Mouse (Mus musculus): ENCODE data around the gene Mtus2. TPM values are rescaled to one million over a fixed set of nuclear protein-coding genes. Genes with fewer than 3 reads are reported as not detected.
"Not testable (repeated sequence)": the region's sequence is repeated elsewhere in the genome, so short reads cannot be mapped to it uniquely, and the experiment has no call there.

Mtus2 gene
- total RNA-seq (2022): under 1 TPM in 2 of 4 experiments, not detected in 2; 0.07 to 0.31 TPM

GRCm38 (mm10) chr5:147956821-147957564, at the start of gene Mtus2:
Gene Mtus2 (plus strand): TSS chr5:147957320.
- peak; percentile 35 to 36 for DNase-seq (ENCODE audit: low spot score in 2 of 2)

GRCm38 (mm10) chr5:147907851-147908250, 49.3 kb upstream of the Mtus2 start:
- no peak for DNase-seq (ENCODE audit: low spot score in 2 of 2)

GRCm38 (mm10) chr5:147910807-147911509, 46.2 kb upstream of the Mtus2 start:
- DNase-seq (ENCODE audit: low spot score in 2 of 2): no peak

DNA sequence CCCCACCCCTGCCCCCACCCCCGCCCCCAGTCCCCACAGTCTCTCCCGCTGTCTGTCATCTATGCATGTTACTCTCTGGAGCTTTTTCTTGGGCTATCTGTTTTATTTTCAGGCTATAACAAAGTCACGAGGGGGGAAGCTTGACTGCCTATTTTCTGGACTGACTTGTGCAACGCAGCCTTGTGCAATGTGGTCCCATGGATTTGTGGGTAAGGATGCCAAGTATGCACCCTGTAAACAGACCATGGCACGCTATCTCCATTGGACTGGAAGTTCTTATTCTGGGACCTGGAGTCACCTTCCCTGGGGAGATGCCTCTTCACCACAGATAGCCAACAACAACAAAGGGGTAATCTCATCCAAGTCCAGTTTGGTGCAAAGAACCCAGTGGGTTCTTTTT, 45.4 kb upstream of the Mtus2 start:
- no peak for DNase-seq (ENCODE audit: low spot score in 2 of 2)

DNA sequence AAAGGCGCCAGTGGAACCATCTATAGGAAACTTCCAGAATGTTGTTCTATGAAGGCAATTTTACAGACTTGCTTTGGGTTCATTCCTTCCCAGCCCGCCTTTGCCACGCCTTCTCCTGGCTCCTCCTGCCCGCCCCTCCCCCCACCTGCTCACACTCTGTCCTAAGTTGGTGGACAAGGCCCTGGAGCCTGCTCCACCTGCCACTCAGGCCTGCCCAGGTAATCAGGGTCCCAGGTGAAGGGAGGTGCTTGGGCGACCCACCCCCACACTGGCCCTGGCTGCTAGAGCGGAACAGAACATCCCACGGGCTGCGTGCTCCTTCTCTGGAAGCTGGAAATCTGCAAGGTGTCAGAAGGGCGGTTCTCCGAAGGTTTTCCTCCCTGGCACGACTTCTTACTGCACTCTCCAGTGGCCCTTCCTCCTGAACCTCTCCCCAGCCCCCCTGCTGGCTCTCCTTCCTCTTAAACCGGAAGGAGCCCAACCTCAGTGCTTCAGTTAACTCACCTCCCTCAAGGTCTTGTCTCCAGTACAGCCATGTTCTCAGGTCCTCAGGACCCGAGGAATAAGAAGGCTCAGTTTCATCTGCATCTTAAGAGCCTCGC, 43.8 kb upstream of the Mtus2 start:
- no peak for DNase-seq (ENCODE audit: low spot score in 2 of 2)

- DNase-seq (ENCODE audit: low spot score in 2 of 2): no peak
Measured at GRCm38 (mm10) chr5:147915038-147915566, 42.0 kb upstream of the Mtus2 start.

GRCm38 (mm10) chr5:147916171-147916570, 40.9 kb upstream of the Mtus2 start:
- DNase-seq (ENCODE audit: low spot score in 2 of 2): no peak

- DNase-seq (ENCODE audit: low spot score in 2 of 2): no peak
Measured at GRCm38 (mm10) chr5:147918044-147918846, 38.9 kb upstream of the Mtus2 start.

DNA sequence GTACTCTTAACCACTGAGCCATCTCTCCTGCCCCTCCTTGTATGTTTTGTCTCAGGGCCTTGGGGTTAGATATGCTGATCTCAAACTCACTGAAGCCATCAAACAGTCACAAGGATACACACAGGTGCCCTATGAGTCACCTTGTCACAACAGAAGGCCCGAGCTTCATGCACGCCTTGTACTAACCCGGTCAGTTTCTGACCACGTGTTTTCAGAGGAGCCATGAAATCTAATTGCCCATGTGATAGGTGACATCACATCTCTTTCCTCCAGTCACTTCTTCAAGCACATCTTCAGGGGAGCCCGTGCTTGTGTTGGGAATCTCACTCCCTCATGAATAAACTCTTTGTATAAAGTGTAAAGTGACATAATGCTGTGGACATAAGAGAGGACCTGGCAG, 32.5 kb upstream of the Mtus2 start:
- DNase-seq (ENCODE audit: low spot score in 2 of 2): no peak

DNA sequence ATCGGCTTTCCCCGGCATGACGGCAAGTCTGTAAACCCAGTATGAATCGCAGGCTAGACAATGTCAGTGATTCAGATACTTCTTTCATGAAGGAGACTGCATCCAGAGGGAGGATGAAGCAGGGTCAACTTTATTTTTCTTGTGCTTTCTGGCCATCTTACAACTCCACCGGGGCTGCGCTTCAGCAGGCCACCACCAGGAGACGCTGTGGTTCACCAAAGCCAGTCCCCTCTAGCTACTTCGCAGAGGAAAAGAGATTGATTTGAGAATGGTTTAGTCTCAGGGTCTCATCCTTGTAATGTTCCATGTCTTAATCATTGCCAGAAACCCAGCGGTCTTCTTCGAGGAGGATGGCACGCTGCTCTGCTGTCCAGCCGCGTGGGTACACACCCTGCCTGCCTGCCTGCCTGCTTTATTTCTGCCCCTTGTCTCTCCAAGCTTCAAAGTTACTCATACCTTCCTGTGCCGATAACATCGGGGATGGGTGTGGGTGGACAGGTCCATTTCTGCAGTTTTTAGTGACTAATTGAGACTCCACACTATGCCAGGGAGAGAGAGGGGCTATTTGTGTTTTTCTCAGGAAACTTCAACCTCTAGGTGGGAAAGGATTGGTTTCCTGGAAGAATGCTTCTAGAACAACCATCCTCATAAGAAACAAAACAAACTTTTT, 31.1 kb upstream of the Mtus2 start:
- no peak for DNase-seq (ENCODE audit: low spot score in 2 of 2)

DNA sequence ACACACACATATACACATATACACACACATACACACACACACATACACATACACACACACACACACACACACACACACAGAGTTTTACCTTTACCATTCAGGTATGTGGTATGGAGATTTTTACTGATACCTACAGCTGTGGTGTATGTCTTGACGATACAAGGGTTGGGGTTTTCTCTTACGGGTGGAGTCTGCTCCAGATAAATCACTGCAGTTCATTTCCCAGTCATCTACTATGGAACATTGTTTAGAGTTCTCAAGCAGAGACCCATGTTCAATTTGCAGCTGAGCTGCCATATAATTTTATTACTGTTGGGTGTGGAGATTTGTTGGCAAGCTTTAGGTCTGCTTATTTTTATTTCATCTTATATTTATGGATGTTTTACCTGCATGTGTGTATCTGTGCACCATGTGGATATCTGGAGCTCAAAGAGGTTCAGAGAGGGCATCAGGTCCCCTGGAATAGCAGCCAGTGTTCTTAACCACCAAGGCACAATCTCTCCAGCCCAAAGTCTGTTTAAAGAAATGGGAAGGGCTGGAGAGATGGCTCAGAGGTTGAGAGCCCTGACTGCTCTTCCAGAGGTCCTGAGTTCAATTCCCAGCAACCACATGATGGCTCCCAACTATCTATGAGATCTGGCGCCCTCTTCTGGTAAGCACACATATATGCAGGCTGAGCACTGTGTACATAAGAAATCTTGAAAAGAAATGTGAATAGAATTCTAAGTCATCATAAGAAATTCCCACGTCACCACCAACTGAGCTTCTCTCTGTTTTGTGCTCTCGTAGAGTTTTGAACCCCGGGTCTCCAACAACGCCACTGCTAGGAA, 28.2 kb upstream of the Mtus2 start:
- no peak for DNase-seq (ENCODE audit: low spot score in 2 of 2)

DNA sequence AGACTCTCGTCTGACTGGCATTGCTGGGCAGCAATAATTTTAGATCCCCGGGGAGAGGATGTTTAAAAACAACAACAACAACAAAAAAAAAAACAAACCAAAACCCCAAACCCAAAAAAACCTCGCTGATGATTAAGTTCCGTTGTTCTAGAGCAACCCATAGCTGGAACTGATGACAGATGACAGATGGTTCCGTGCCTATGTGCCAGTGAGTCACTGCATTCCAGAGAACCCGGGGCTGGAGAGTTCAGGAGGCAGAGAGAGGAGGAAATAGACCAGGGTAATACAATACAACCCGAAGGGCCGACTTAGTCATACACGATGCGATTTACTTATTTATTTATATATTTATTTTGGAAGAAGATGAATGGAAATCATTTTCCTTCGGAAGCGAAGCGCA, 22.0 kb upstream of the Mtus2 start:
- no peak for DNase-seq (ENCODE audit: low spot score in 2 of 2)

DNA sequence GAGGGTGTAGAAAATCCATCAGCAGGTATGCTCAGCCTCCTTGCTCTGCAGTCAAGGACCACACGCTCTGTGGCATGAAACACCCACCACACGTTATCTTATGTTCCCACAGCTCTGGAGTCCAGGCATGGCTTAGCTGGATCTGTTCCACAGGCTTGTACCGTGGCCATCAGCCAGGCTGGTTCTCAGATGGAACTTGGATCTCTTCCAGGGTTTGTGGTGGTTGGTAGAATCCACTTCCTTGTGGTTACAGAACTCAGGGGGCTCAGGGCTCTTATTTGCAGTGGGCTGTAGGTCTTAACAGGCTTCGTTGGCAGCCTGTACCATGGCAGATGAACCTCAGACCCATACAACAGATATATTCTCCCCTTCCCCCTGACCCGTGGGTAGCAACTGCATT, 17.9 kb upstream of the Mtus2 start:
- no peak for DNase-seq (ENCODE audit: low spot score in 2 of 2)

- DNase-seq (ENCODE audit: low spot score in 2 of 2): no peak
Measured at GRCm38 (mm10) chr5:147945000-147945666, 12.0 kb upstream of the Mtus2 start.

GRCm38 (mm10) chr5:147949881-147950280, 7.2 kb upstream of the Mtus2 start:
- no peak for DNase-seq (ENCODE audit: low spot score in 2 of 2)

GRCm38 (mm10) chr5:147951751-147952150, 5.4 kb upstream of the Mtus2 start:
- DNase-seq (ENCODE audit: low spot score in 2 of 2): no peak

GRCm38 (mm10) chr5:147953181-147953580, 3.9 kb upstream of the Mtus2 start:
- not testable (repeated sequence) for DNase-seq (ENCODE audit: low spot score in 2 of 2)

- no peak for DNase-seq (ENCODE audit: low spot score in 2 of 2)
Measured at GRCm38 (mm10) chr5:147955671-147956070, 1.4 kb upstream of the Mtus2 start.

GRCm38 (mm10) chr5:147956421-147956820, 699 bp upstream of the Mtus2 start:
- DNase-seq (ENCODE audit: low spot score in 2 of 2): no peak
